Mouse (Mus musculus) gastrocnemius, postnatal 25 days (tissue): ENCODE measurements around the gene Adra2c. TPM values are rescaled to one million over a fixed set of nuclear protein-coding genes. Genes with fewer than 3 reads are reported as not detected.
A peak's percentile ranks its signal among the peaks of the same experiment; 100 is the strongest.

Source experiments
- DNase-seq: peaks from one replicate; pipeline ENCODE4 v3.0.0; 2022
- total RNA-seq, 2 experiments: library from RNA; stranded (reverse); gene quantifications; 1 replicate in 1 of 2; 2 replicates in 1 of 2; pipeline ENCODE4 v1.2.3; 2021

Adra2c gene
- total RNA-seq, 2 experiments from 2014 or later, result 0.20 to 0.32 TPM

GRCm38 (mm10) chr5:35311738-35312250 is 33.7 kb downstream of the Adra2c start:
- no peak for DNase-seq

GRCm38 (mm10) chr5:35313231-35313821 is 35.2 kb downstream of the Adra2c start:
- DNase-seq, result no peak

DNA sequence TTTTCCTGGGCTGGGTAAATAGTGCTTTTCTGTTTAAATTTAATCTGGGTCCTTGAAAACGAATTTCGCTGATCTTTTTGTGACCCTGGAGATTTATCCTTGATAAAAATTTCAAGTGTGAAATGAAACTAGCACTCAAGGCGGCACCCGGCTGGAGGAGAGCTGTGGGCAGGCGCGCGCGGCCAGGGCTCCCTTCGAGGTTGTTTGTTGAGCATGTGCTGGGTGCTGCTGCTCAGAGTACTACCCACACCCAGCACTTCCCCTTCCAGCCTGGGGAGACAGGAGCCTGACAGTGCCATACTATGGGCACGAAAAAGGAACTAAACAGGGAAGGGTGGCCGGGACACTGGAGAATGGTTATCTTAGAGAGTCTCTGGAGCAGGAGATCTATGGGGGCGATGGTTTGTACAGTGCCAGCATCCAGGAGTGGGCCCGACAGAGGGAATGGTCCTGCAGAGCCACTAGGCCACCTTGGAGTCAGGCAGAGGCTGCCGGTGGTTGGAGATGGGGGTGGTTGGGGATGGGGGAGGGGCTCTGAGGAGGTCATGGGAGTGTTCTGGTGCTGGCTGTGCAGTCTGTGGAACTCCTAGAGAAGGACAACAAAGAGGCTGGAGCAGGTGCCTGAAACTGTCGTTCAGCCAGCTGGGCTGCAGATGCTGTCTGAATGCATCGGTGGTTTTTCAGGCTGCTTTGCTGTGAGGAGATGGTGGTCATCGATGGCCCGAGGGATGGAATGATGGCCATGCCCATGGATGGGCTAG is 35.9 kb downstream of the Adra2c start:
- no peak for DNase-seq

GRCm38 (mm10) chr5:35314629-35315028 is 36.5 kb downstream of the Adra2c start:
- DNase-seq, result no peak

GRCm38 (mm10) chr5:35315204-35315603 is 37.1 kb downstream of the Adra2c start:
- no peak for DNase-seq

DNA sequence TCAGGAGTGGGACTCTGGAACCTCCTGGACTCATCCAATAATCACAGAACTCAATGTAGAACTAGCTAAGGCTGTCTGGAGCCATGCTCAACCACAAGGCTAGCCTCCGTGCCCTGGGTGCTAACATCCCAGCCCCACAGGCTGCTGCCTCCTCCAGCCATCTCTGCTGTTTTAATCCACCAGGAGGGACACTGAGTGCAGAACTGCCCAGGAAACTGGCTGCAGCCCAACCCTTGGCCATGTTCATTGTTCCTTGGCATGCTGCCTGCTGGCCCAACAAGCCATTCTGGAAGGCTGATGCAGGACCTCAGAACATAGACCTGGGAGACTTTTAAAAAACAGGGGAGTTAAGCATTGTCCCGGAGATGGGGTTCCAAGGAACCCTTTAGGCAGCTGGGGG is 42.5 kb downstream of the Adra2c start:
- peak; percentile 70 for DNase-seq

DNA sequence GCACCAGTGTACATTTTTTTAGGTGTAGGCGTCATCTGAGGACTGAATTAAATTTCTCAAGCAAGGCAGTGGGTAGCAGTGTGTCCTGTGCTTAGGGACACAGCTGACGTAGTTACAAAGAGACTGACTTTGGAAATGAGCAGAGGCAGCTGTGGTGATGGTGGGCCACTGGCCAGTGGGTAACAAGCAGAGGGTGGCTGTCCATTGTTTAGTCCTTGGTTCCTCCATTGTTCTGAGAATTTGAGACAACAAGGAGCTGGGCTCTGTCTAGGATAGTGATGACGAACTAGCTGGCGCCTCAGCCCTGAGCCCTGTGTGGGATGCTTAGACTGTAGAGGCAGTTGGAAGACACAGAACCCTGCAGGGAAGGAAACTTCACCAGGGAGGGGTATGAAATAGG is 52.7 kb downstream of the Adra2c start:
- DNase-seq, result no peak

Other genes with a start within 250 kb of the Adra2c start
- under 1 TPM in 1 of 2 experiments, not detected in 1; 0.46 TPM for gene Hgfac, start 236.8 kb upstream of the Adra2c start, total RNA-seq
- 10 to 100 TPM; 19.9 to 29.3 TPM for gene Dok7, start 221.6 kb upstream of the Adra2c start, total RNA-seq
- 10 to 100 TPM; 22.2 to 35.2 TPM for gene Lrpap1, start 172.6 kb upstream of the Adra2c start, total RNA-seq
- not detected for gene Hmx1, start 110.8 kb downstream of the Adra2c start, total RNA-seq
- 1 to 10 TPM; 3.0 to 3.2 TPM for gene Cpz, start 247.4 kb downstream of the Adra2c start, total RNA-seq